Mouse (Mus musculus): Measurements from ENCODE around the gene Map1a.

The Map1a gene

DNA sequence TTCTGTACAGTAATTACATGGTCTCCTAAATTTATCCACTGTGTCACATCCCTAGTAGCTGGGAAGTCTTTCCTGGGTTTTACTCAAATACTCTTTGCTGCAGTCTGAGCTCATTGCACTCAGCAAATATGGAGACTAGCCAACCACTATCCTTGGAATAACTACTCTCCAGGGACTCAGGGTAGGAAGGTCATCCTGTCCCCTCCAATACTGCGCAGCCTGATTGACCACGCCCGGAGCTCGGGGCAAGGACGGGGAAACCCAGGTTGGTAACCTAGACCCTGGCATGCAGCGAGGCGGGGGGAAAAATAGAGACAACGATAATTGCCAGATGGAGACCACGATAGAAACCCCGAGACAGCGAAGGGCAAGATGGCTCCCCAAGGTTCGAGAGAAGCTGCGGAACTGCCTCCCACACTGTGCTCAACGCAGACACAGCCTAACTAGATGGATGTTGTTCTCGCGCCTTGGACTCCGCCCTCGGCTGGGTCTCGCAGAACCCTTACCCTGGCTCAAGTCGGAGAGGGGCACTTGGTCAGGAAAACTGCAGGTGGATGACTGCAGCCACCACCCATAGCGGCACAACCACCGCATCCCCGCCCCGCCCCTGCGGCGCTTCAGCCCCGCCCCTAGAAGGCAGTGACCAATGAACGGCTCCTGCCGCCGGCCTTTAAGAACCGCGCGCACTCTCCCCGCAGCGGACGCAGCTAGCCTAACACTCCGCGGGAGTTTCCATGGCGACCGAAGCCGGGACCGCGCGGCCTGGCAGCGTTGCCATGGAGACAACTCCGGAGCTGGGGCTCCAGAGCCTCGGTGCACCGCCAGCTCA is at the start of gene Map1a:
Map1a (plus strand) TSS at position 700 of the 829 bp plus-strand sequence.
- in situ Hi-C loops (cut with MboI, MseI): no loop called here

DNA sequence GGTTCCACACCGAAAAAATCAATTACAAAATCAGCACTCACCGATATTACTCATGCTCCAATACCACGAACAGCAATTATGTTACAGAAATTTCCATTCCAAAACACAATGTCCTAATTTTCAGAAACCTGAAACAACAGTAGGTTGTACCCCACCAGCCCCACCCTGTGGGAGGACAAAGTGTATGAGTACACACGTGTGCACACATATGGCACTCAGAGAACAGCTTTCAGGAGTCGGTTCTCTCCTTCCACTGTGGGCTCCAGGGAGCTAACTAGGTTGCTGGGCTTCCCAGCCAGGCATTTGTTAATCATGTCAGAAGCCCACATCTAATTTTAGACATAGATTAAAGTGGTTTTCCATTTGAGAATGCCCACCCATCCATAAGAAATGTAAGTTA is 45.3 kb upstream of the Map1a start:
- in situ Hi-C loops (cut with MboI, MseI): no loop called here

DNA sequence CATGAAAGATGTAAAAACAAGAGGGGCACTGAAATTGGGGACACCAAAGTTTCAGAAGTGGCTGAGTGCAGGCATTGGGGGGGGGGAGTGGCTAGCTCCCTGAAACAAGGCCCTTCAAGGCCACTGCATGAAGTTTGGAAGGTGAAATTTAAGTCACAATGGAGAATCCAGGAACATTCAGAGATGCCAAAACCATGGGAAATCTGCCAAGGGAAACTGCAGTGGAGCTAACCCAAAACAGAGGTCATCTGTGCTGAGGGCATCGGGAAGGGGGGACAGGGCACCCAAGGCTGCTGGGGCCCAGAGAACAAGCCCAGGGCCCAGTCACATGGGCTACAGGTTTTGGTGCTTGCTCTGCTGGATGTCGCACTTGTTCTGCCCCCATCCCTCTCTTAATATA is 39.6 kb upstream of the Map1a start:
- in situ Hi-C loops (cut with MboI, MseI): no loop called here

DNA sequence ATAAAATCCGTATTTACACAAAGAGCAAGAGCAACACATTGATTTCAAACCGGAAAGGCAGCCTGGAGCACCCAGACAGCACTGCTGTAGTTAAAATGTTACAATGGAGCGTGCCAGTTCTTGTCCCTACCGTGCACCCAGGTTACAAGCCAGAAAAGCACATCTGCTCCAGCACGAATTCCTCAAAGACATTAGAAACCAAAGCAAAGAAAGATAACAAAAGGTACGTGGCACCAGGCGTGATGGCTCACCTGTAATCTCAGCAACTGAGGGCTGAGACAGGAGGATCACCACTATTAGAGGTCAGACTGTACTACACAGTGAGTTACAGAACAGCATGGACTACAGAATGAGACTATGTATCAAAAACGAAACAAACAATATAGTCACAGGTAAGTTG is 21.0 kb upstream of the Map1a start:
- in situ Hi-C loops (cut with MboI, MseI): no loop called here

DNA sequence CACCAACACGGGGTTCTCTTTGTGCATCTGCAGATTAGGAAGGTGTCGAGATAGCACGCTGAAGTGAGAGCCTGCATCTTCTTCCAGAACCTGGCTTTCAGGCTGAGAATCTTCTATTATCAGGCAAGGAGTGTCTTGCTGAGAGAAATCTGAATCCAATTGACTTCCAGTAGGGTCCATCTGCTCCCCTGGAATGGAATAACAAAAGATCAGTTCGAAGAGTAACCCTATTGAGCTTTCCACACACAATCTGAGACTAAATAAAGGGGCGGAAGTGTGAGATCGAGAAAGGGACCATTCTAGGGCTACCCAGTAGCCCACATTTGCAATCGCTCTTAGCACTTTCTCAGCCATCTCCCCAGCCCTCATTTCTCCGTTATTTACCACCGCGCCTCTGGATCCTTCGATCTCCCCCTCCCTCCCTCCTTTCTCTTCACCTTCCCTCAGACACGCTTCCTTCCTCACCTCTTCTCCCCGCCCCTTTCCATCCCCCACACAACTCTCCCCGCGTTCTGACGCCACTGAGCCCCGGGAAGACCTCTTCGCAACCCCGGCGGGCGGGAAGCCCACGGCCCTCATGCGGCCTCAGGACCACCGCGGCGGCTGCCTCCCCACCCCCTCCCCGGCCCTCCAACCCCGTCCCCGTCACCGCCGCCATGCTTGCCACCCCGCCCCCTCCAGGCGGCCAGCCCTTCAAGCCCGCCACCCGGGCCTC is 18.7 kb upstream of the Map1a start:
- in situ Hi-C loops (cut with MboI, MseI): no loop called here

DNA sequence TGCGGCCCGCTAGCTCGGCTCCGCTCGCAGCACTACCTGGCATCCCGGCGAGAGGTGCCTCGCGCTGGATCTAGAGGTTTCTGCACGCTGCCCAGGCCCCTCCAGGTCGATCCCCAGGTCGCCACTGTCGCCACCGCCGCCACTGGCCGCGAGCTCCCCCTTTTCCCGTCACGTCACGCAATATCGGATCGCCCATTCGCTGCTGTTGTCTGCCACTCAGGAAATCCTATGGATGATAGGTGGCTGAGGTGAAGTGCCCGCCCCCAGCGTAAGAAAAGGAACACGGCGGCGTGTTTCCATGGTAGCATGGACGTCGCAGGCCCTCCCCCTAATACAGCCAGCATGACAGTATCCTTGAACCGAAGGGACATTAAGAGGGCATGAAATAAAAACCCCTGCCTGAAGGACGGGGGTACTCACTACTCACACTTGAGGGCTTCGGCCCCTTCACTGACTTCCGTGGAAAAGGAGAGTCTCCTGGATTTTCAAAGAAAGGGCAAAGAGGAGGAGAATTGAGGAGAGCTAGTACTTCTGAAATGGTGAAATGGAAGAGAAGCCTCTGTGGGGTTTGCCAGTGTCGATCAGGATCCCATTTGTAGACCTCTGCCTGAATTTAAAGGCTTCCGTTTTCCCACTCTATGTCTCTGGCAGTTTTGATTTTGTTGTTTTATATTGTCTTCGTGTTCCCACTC is 18.0 kb upstream of the Map1a start, which contains the start of gene Trp53bp1:
Trp53bp1 (minus strand) TSS at position 172 of the 692 bp plus-strand sequence.
- in situ Hi-C loops (cut with MboI, MseI): no loop called here

DNA sequence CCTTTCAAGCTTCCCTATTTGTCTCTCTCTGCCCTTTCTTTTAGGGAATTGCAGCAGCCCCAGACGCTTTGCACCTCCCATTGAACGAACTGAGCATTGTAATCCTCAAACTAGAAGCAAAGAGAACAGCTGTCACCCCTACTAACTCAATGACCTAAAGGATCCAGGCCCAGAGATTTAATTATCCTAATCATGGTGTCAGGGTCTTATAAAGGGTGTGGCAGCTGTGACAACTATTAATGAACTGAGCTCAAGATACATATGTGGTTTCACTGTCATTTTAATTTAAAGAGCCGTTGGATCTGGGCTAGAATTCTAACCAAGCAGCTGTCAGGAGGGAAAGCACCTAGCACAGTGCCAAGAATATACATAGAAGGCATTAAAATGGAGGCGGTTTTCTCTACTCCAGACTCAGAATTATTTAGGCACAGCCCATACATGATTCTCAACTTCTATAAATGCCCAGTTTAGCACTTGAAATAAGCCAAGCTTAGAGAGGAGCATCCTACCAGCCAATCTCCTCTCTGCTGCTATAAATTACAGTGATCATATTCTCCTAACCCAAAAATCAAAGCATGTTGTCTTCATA is 17.4 kb upstream of the Map1a start:
- in situ Hi-C loops (cut with MboI, MseI): no loop called here

DNA sequence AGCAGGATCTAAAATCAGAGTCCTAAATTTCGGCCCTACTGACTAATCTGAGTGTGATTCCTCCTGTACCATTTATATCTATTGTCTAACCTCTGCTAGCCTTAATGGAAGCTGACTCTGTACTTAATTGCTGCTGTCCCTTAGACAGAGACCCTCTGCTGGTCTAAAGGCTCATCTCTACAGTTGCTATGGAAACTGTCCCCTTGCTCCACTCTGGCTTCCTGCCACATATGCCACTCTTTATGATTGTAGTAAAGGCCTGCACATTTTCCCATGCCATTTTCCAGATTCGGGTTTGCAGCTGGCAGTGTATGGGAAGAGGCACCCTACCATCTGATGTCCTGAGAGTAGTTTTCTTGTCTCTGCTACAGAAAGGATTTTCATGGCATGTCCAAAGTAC is 1.6 kb upstream of the Map1a start:
- in situ Hi-C loops (cut with MboI, MseI): no loop called here

DNA sequence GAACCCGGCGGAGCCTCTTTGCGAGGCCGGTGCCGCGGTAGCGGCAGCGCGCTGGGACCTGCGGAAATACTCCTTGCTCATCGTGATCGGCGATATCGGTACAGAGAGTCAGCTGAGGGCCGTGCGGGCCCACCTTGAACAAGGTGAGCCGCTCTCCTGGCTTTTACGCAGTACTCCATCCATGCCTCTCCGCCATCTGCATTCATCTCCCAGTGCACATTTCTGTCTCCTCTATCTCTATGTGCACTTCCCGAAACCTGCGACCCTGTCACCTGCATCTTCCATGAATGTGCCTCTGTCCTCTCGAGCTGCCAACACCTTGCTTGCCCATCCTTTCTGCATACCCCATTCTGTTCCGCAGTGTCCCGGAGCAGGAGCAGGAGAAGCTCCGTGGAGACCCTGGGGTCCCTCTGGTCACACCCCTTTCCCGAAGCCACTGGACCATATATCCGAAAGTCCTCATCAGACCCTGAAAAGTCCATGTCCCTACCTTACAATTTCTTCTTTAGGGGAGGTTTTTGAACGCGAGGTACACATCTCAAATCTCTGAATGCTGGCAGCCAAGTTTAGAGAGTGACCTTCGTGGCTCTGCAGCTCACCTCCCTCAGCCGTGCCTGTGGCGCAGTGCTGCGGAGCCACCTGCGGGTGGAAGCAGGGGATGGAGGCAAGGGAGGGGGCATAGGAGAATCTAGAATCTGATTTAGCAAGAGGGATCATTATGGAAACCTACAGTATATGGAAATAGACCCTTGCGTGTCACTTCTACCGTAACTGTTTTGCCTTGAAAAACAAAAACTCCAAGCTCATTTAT is 535 bp downstream of the Map1a start:
- in situ Hi-C loops (cut with MboI, MseI): loop anchor here (5.0 kb wide), 1 partner anchor 72 kb away; no protein-coding TSS in a partner anchor

DNA sequence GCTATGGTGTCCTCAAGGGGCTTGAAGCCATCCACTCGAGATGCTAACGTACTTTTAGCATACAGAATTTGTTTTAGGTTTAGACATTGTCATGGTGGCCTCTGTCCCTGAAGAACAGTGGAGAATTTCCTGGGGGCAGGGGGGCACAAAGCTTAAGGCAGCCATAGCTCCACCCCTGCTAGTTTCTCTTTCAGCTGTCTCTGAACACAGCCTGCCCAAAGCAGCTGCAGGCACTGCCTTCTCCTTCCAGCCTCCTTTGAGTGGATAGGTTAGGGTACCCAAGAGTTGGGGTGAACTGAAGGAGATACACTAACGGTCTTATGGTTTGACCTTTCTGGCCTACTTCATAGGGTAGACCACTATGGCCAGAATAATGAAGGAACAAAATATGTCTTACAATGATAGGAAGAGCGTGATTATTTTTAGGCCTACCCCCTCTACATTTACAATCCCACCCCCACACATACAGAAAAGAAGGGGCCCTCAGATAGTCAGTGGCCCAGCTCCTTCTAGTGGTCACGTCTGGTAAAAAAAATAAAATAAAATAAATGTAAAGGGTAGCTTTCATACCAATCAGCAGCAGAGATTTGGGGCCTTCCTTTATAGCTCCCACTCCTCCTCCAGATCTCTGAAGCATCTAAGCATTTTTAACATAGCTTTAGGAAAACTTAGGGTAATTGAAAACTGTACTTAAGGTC is 3.1 kb downstream of the Map1a start:
- in situ Hi-C loops (cut with MboI, MseI): loop anchor here (5.0 kb wide), 1 partner anchor 70 kb away; no protein-coding TSS in a partner anchor

DNA sequence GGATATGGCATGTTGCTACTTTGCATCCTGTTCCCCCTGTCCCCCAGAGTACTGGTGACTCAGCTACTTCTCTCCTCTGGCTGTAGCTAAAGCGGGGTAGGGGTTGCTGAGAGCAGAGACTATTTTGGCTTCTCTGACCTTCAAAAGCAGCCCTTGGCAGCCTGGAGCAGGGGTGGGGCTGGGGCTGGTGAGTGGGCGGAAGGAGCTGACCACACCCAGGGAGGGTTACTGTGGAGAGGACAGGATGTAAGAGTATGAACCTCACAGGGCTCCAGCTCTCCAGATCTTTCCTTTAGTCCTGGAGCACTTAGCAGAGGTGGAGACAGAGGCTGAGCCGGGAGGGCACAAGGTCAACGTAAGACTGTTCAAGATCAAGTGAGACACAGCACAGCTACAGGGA is 4.8 kb downstream of the Map1a start:
- in situ Hi-C loops (cut with MboI, MseI): loop anchor here (5.0 kb wide), 1 partner anchor 68 kb away; no protein-coding TSS in a partner anchor

DNA sequence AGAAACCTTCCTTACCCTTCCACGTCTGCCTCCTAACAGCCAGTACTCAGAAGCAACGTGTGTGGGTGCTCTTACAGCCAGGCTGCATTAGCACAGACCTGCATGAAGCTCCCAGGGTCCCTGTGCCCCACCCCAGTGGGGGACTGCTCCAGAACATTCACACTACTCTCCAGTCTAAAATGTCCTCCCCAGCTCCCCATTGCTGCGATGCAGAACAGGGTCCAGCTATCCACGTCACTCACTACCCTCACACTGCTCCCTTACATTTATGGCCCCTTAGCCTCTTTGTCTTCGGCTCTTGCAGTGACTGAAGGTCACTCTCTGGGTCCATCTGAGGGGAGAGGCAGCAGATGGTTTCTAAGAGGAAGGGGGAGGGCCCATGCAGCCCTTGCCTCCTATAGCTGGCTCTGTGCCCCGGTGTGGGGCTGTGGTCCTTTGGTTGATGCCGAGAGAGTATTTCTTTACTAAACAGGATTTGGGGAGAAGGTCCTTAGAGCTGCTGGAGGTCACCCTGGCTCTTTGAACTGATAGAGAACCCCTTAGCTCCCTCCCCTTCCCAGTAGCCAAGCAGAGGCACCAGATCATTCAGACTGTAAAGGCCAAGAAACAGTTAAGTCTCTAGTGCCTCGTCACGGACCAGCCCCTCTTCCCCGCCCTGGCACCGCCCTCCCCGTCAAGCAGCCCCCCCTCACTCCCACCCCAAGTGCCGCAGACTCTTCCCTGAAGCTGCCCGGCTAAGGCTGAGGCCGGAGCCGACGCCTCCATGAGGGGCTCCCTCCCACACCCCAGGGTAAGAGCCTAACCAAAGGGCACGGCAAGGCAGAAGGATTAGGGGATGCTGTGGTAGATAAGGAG is 5.6 kb downstream of the Map1a start:
- in situ Hi-C loops (cut with MboI, MseI): loop anchor here (5.0 kb wide), 1 partner anchor 67 kb away; no protein-coding TSS in a partner anchor

DNA sequence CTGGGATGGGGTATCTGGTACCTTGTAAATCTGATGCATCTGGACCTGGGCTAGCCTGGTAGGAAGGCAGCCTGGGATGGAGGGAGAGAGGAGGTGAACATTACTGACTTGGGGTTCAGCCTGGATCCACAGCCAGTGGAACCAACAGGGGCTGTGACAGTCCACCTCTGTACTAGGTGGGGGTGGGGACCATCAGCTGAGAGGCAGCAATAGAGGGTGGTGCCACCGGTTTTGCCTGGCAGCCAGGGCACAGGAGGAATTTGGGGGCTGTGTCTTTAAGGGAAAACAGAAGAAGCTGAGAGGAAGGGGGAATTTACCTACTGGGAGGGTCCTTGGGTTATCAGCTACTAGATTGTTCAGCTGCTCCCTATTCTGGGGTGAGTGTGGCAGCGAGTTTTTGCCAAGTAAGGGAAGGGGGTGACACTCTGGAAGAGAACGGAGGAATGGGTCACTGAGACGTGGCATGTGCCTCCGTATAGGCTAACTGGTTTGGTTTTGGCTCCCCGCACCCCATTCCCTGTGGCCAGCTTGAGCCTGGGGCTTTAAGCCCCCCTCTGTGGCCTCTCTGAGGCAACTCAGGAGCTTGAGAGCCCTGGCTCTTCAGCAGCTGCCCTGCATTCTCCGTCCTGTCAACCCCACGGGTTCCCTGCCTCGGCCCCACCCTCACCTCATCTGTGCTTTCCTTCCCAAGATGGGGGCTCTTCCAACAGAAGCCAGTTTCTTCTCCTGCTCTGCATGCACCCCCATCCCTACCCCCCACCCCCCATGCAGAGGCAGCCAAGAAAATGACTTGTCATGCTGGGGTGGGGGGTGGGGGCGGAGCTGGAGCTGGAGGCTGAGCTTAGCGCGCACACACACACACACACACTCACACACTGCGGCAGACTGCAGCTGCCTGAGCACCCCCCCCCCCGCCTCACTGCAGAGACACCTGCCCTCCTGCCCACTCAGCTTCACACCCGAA is 6.5 kb downstream of the Map1a start:
- in situ Hi-C loops (cut with MboI, MseI): no loop called here

DNA sequence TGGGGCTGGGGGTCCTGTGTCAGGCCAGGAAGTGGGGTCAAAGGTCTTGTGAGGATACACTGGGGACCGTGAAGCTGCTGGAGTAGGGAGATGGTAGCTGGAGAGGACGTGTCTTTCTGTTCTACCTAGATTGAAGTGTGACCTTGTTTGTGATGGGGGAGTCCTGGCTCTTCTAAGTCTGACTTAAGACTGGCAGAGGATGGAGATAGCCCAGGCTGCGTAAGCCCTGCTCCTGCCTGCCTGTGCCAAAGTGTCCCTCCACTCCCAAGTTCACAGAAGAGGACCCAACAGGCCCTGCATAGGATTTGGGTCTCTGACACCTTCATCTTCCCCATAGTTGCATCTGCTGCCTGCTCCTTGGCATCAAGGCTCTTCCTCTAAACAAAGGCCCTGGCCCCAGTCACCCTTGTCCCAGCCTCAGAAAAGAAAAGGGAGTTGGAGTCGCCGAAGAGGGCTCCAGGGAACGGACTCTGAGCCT is 7.4 kb downstream of the Map1a start:
- in situ Hi-C loops (cut with MboI, MseI): no loop called here

DNA sequence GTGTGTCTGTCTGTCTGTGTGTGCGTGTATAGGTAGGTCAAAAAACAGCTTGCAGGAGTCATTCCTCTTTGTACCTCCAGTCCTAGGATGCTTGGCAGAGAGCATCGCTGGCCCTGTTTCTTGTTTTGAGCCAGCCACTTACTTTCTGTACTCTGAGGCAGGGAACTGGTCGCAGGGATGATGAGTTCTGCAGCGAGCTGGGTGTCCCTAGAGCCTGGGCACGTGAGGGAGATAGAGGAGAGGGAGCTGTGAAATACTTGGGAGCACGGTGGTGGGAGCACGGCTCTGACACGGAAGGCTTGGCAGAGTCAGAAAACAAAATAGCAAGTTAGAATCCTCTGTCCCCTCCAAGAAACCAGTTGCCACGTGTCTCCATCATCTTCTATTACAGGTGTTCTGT is 8.3 kb downstream of the Map1a start:
- in situ Hi-C loops (cut with MboI, MseI): no loop called here

DNA sequence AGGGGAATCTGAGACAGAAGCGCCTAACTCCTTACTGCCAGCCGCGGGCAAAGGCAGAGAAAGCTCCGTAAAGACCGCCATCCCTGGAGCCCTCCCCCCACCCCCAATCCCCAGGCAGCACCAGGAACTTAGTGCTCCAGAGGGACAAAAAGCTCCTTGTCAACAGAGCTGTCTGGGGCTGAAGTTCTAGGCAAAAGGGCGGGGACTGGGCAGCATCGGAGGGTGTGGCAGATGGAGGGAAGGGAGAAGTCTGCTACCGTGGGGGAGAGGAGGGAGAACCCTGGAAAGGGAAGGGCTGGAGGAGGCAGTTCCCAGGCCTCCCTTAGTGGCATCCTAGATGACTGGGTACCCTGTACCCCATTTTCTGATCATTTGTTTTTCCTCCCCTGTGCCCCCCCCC is 8.7 kb downstream of the Map1a start:
- in situ Hi-C loops (cut with MboI, MseI): no loop called here

DNA sequence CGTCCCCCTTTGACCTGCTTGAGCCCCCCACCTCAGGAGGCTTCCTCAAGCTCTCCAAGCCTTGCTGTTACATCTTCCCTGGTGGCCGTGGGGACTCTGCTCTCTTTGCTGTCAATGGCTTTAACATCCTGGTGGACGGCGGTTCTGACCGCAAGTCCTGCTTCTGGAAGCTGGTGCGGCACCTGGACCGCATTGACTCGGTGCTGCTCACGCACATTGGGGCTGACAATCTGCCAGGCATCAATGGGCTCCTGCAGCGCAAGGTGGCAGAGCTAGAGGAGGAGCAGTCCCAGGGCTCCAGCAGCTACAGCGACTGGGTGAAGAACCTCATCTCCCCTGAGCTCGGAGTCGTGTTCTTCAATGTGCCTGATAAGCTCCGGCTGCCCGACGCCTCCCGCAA is 10.1 kb downstream of the Map1a start:
- in situ Hi-C loops (cut with MboI, MseI): no loop called here

DNA sequence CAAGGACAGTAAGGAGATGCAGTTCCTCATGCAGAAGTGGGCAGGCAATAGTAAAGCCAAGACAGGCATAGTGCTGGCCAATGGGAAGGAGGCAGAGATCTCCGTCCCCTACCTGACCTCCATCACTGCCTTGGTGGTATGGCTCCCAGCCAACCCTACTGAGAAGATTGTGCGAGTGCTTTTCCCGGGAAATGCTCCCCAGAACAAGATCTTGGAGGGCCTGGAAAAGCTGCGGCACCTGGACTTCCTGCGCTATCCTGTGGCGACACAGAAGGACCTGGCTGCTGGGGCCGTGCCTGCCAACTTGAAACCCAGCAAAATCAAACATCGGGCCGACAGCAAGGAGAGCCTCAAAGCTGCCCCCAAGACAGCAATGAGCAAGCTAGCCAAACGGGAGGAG is 10.6 kb downstream of the Map1a start:
- in situ Hi-C loops (cut with MboI, MseI): loop anchor here (5.0 kb wide), 1 partner anchor 37 kb away; no protein-coding TSS in a partner anchor

All from T-helper 2 cell (primary cell).